Mouse (Mus musculus): ENCODE measurements at regions not wholly inside any gene's neighbourhood (a gene's known extent, or its start where the extent isn't known, plus 50 kb on each side); places are given as distances from the start of the nearest gene placed in this dataset.

- intact Hi-C loops (cut with DNase I; ENCODE audit: low total_unique reads) = no loop called here
These were observed 51.3 kb upstream of the Tank start for GRCm38 (mm10) chr2:61527127-61527526.

GRCm38 (mm10) chr2:61524060-61524734, 54.2 kb upstream of the Tank start:
- intact Hi-C loops (cut with DNase I; ENCODE audit: low total_unique reads) = loop anchor here (5.0 kb wide), 1 partner anchor 1247 kb away; no protein-coding TSS in a partner anchor
- no peak for DNase-seq

More at GRCm38 (mm10) chr2:61527127-61527526, 51.3 kb upstream of the Tank start:
- no peak for DNase-seq

GRCm38 (mm10) chr2:61514445-61515123, 63.8 kb upstream of the Tank start:
- intact Hi-C loops (cut with DNase I; ENCODE audit: low total_unique reads) = no loop called here
- DNase-seq = no peak

DNA sequence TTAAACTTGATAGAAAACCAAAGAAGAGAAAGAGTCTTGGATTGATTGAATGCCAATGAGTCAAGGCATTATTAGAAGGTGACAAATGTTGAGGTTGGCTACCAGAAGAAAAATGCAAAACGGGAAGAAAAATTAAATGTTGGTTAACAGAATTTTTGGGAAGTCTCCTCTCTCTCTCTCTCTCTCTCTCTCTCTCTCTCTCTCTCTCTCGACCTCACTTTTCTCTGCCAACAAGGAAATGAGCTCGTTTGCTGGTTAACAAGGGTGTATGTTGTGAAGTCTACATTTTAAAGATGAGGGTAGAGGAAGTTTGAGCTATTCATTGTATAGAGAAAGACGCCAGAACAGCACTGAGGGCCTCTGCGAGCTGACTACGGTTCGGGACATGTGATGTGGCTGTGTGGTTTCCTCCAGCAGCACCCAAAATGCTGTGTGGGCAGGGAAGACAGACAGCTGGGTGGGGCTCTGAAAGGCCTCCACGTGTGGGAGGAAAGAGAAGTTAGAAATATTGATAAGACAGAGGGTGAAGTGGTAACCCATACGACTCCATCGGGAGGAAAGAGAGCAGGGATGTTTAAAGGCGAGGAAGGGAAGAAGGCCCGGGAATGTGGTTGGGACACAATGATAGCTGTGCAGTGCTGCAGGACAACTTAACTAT, 64.5 kb upstream of the Tank start:
- no peak for DNase-seq
- intact Hi-C loops (cut with DNase I; ENCODE audit: low total_unique reads) = no loop called here

DNA sequence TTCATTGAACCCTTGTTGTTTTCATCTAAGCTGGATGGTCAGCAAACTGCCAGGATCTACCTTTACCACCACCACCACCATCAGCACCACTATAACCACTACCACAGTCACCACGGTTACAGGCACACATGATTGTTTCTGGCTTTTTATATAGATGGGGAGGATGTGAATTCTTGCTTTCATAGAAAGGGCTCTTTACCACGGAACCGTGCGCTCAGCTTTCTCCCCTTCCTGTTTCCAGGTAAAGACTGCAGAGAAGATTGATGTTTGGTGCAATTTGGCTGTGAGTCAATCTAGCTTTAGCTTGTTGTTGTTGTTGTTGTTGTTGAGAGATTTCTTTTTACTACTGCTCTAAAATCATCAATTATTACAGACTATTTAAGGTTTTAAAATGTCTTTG, 74.8 kb upstream of the Tank start:
- intact Hi-C loops (cut with DNase I; ENCODE audit: low total_unique reads) = no loop called here
- no peak for DNase-seq

- DNase-seq = no peak
- intact Hi-C loops (cut with DNase I; ENCODE audit: low total_unique reads) = no loop called here
These were observed 76.5 kb upstream of the Tank start for GRCm38 (mm10) chr2:61501922-61502321.

- DNase-seq = no peak
- intact Hi-C loops (cut with DNase I; ENCODE audit: low total_unique reads) = no loop called here
These were observed 79.1 kb upstream of the Tank start for GRCm38 (mm10) chr2:61499266-61499665.

GRCm38 (mm10) chr2:61497930-61498329, 80.5 kb upstream of the Tank start:
- no peak for DNase-seq
- intact Hi-C loops (cut with DNase I; ENCODE audit: low total_unique reads) = no loop called here

DNA sequence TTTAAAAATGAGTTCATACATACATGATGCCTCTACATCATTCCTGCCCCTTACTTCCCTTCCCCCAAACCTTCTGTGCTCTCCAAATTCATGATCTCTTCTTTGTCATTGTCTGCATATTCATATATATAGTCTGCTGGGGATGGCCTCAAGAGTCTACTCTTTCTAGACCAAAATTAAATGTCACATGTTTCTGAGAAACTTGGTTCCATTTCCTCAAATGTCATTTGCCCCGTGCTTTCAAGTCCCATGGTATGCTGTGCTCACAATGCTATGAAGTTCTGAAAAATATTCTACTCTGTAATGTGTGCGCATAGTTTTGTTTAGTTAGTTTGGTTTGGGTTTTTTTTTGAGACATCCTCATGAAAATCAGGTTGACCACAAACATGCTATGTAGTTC, 81.4 kb upstream of the Tank start:
- DNase-seq = no peak
- intact Hi-C loops (cut with DNase I; ENCODE audit: low total_unique reads) = no loop called here

- DNase-seq = peak; percentile 69
- intact Hi-C loops (cut with DNase I; ENCODE audit: low total_unique reads) = no loop called here
These were observed 84.3 kb upstream of the Tank start for GRCm38 (mm10) chr2:61493918-61494712.

- DNase-seq = peak; percentile 10
- intact Hi-C loops (cut with DNase I; ENCODE audit: low total_unique reads) = no loop called here
These were observed 86.2 kb upstream of the Tank start for GRCm38 (mm10) chr2:61492043-61492743.

GRCm38 (mm10) chr2:61490436-61491109, 87.8 kb upstream of the Tank start:
- intact Hi-C loops (cut with DNase I; ENCODE audit: low total_unique reads) = no loop called here

DNA sequence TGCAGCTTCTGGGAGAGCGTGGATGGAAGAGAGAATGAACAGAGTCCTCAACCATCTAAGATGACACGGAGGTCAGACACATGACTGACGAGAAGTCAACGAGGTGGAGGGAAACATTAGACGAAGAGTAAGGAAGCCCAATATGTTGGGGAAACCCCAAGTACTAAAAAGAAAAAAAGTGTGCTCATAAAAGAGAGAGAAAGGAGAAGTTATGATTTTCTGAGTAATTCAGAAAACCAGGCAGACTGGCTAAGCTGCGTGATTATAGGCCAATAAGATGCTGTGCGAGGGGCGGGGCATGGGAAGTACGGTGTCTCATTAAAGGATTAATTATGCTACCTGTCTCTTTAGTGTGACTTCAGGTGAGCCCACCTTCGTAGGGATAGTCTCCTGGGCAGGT, 88.6 kb upstream of the Tank start:
- no peak for DNase-seq
- intact Hi-C loops (cut with DNase I; ENCODE audit: low total_unique reads) = no loop called here

More at GRCm38 (mm10) chr2:61490436-61491109, 87.8 kb upstream of the Tank start:
- DNase-seq = no peak

DNA sequence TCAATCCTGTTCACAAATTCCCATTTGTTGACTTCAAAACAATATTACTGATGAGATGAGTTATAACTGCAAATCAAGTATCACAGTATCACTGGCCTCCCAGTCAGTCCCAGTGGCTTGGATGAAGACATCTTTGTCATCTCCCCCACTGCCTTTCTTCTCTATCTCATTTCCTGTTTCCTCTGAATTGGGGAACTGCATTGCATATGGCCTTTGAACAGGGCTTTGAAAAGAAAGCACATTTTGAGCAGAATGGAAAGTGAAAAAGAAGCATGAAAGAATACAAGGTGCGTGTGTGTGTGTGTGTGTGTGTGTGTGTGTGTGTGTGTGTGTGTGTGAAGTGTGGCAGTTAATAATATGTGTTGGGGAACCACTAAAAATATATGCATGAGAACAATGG, 94.6 kb upstream of the Tank start:
- no peak for DNase-seq
- intact Hi-C loops (cut with DNase I; ENCODE audit: low total_unique reads) = no loop called here

- intact Hi-C loops (cut with DNase I; ENCODE audit: low total_unique reads) = no loop called here
- DNase-seq = no peak
These were observed 101.7 kb upstream of the Tank start for GRCm38 (mm10) chr2:61476648-61477047.

DNA sequence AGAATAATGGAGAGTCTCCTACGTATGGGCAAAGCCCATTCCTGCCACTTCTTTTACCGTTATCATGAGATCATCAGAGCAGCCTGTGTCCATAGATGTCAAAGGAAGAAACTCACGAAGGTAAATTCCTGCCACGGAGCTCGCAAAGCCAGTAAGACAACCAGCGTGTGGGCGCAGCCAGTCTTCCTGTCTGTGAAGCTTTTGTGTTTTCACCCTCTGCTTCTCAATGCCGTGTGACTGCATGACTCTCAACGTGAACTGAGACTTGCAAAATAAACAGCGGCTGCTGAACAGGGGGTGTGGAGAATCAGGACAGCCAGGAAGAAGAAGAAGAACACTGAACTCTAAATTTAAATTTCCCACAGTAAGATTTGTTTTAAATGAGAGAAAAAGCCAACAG, 103.8 kb upstream of the Tank start:
- intact Hi-C loops (cut with DNase I; ENCODE audit: low total_unique reads) = no loop called here
- no peak for DNase-seq

GRCm38 (mm10) chr2:61470521-61470920, 107.9 kb upstream of the Tank start:
- no peak for DNase-seq
- intact Hi-C loops (cut with DNase I; ENCODE audit: low total_unique reads) = no loop called here

DNA sequence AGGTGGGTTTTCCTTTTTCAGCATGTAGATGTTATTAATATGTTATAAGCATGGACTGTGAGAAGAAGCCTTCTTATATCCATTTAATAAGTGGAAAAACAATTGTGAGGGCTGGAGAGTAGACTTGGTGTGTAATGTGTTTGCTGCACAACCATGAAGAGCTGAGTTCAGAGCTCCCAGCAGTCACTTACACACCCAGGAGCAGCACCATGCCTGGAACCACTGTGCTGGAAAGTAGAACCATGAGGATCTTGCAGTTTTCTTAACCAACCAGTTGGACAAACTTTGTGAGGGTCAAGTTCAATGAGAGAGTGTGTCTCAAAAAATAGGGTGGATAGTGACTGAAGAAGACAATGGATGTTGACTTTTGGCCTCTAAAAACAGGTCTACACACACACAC, 108.3 kb upstream of the Tank start:
- intact Hi-C loops (cut with DNase I; ENCODE audit: low total_unique reads) = no loop called here
- no peak for DNase-seq

DNA sequence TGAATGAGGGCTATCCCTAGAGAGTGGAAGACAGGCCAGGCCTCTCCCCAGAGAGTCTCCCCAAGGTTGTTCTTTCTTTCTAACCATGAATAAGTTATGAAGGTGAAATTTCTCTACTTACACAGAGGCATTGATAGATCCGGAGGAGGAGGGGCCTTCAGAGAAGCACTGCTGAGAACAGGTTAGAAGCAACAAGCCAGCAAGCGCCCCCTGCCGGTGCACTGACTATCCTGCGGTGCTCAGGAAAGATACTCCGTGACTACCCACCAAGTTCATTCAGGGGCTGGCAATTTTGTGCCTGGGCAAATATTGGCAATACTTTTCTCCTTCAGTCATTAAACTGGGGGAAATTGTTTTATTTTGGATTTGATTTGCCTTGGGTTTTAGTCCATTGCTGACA, 122.5 kb upstream of the Tank start:
- intact Hi-C loops (cut with DNase I; ENCODE audit: low total_unique reads) = no loop called here
- DNase-seq = peak; percentile 56
